Mouse (Mus musculus): ENCODE data around the gene Adam19.

The Adam19 gene

GRCm38 (mm10) chr11:46073061-46073849 is 17.5 kb downstream of the Adam19 start:
- no peak for DNase-seq (ENCODE audit: low read depth, low spot score)

GRCm38 (mm10) chr11:46073850-46074688 is 18.3 kb downstream of the Adam19 start:
- DNase-seq (ENCODE audit: low read depth, low spot score): no peak

DNA sequence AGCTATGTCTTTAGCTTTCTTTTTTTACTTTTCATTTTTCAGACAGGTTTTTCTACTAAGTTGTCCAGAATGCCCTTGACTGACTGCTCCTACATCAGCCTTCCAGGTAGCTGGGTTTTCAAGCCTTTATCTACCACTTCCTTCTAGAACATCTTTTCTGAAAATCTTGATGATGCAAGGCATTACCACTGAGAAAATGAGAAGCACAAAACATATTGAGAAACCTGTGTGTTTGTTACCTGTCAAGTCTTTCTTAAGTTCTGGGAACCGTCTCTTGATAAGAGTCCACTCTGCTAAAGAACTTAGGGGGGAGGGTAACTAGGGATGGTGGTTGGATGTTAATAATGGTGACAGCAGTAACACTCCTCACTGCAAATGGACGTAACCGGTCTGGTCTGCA is 19.7 kb downstream of the Adam19 start:
- no peak for DNase-seq (ENCODE audit: low read depth, low spot score)

- DNase-seq (ENCODE audit: low read depth, low spot score): no peak
These were observed 20.8 kb downstream of the Adam19 start for GRCm38 (mm10) chr11:46076442-46077158.

- DNase-seq (ENCODE audit: low read depth, low spot score): no peak
These were observed 21.5 kb downstream of the Adam19 start for GRCm38 (mm10) chr11:46077304-46077703.

GRCm38 (mm10) chr11:46077732-46078375 is 22.1 kb downstream of the Adam19 start:
- no peak for DNase-seq (ENCODE audit: low read depth, low spot score)

DNA sequence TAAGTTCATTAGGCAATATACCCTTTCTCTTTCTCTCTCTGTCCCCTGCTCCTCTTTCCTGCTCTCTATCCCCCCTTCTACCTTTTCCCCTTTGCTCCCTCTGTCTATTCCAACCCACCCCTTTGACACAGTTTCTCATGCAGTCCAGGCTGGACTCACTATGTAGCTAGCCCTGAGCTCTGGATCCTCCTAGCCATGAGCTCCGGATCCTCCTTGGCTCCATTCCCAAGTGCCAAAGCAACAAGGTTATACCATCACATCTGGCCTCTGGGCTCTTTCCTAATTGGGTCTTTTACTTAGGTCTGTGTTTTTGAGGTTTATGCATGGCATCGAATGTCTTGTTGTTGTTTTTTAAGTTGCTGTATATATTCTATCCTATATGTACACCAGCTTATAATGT is 25.3 kb downstream of the Adam19 start:
- no peak for DNase-seq (ENCODE audit: low read depth, low spot score)

GRCm38 (mm10) chr11:46083405-46083804 is 27.6 kb downstream of the Adam19 start:
- no peak for DNase-seq (ENCODE audit: low read depth, low spot score)

DNA sequence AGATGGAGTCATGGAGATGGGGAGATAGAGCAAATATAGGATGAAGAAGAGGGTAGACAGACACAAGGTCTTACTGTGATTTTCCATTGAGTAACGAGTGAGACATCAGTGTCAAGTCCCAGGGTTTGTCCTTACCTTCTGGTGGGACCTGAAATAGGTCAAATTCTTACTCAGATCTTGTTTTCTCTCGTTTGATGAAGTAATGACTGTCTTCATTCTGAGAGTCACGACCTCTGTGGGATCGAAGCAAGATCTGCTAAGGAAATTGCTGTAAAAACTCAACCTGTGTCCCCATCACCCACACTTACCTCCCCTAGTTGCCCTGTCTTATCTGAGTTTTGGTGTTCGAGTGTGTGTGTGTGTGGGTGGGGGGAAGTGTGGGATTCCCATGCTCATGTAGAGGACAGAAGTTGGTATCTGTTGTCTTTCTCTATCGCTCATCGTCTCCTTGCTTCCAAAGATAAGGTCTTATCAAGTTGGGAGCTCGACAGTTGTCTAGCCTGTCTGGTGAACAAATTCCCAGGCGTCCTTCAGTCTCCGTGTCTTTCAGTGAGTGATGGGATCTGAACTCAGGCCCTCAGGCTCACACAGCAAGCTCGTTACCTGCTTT is 28.1 kb downstream of the Adam19 start:
- DNase-seq (ENCODE audit: low read depth, low spot score): no peak

DNA sequence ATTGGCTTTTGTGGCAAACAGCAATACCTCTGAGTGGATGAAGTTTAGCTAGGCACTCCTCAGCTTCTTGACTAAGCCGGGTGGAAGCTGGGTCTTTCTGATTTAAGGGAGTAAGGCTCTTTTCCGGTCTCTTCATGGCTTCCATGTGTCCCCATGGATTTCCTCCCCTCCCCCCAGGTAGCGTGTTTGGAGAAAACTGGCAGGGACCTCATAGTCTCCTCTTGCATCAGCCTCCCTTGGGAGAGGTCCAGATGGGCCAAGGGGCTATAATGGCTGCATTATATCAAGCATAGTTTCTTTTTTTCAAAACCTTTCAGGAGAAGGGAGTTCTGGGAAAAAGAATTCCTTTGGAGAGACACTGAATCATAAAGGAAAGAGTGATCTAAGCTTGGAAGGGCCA is 28.8 kb downstream of the Adam19 start:
- DNase-seq (ENCODE audit: low read depth, low spot score): no peak

DNA sequence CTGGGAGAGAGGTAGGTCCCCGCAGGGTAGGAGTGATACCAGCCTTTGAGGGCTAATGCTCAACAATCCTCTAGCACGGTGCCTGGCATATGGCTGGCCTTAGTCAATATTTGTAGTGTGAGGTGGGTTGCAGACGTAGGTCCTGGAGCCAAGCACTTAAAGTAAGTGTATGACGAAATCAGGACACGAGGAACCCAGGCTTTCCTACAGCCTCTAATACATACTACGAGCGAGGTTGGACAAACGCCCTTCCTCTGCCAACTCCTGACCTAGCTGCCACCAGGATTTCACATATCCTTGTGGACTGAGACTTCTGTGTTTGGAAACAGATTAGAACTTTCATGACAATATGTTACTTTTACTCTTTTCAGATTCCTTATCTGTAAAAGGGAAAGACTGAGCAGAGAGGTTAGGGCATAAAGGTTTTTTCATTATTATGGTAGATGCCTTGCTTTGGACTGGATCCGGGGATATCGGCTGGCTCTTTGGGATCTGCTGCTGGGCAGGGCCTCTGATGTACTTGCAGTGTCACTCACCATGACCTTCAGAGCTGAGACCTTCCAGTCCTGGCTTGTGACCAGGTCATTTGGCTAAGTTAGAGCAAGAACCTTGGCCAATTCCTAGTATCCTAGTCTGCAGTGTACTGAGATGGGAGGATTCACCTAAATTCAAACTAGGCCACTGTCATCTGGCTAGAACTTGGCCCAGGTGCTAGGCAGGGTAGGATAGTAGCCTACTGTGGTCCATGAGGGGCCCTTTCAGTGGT is 29.8 kb downstream of the Adam19 start:
- no peak for DNase-seq (ENCODE audit: low read depth, low spot score)

- DNase-seq (ENCODE audit: low read depth, low spot score): no peak
These were observed 30.7 kb downstream of the Adam19 start for GRCm38 (mm10) chr11:46086446-46086845.

- DNase-seq (ENCODE audit: low read depth, low spot score): no peak
These were observed 33.4 kb downstream of the Adam19 start for GRCm38 (mm10) chr11:46089081-46089713.

DNA sequence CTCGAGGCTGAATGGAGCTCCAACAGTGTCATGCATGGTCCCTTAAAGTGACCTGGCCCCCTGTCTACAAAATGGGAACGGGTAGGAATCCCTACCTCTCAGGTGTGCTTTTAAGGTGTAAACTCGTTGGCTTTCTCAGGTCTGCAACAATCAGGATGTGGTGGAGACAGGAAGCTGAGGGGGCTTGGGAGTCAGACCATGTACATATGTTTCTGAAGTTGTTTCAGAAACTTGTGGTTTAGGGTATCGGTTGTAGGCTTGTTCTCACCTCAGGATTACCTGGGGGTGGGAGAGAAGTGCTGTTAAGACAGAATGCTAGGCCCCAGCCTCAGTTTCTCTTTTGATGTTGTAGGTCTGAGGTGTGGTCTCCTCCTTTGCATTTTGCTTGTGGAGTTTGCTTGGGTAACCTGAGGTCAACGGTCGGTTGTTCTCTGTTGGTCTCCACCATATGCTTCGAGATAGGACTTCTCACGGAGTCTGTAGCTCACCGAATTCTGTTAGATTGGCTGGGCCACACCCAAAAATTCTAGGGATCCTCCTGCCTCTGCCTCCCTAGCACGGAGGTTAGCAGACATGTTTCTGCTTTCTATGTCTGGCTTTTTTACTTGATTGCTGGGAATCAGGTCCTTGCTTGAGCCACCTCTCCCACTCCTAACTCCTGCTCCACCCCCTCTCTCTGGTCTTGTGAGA is 34.4 kb downstream of the Adam19 start:
- no peak for DNase-seq (ENCODE audit: low read depth, low spot score)

DNA sequence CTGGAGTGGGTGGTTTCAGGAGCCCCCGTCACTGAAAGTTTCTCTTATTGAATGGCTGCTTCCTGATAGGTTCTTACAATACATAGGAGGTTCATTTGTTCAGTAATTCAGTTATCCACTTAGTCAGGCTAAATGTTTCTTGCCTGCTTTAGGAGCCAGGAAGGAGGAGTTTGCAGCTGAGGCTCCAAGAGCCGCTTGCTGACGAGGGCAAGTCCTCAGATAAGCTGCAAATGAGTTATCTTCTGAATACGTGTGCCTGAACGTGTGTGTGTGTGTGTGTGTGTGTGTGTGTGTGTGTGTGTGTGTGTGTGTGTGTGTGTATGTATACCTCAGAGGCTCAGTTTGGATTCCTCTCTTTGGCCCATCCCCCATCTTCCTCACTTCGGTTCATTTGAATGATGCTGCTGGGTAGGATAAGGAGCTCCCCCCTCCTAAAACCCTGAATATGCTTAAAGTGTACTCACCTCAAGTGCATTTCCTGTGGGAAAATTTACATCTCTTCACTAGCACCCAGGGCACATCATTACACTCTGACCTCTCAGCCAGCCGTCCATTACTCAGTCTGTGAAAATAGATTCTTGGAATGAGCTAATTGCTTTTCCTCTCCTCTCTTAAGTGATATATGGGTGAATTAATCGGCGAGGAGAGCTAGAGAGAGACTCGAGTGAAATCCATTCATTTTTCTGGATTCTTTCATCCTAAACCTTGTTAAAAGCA is 35.3 kb downstream of the Adam19 start:
- DNase-seq (ENCODE audit: low read depth, low spot score): no peak

DNA sequence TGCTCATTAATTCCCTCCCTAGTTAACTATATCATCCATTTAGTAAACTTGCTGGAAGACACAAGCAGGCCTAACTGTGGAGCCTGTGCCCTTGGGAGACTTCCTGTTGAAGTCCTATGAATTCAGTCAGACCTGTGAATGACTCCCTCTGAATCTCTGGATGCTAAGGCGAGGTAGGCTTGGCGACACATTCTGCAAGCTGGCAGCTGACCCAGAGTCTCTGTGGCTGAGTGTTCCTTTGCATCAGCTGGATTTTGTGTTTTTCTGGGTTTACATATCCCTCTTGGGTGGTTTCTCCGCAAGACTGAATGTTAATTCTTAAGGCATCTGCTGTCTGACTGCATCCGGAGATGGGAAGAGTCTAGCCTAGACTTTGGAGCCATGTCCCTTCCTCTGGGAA is 36.3 kb downstream of the Adam19 start:
- no peak for DNase-seq (ENCODE audit: low read depth, low spot score)

DNA sequence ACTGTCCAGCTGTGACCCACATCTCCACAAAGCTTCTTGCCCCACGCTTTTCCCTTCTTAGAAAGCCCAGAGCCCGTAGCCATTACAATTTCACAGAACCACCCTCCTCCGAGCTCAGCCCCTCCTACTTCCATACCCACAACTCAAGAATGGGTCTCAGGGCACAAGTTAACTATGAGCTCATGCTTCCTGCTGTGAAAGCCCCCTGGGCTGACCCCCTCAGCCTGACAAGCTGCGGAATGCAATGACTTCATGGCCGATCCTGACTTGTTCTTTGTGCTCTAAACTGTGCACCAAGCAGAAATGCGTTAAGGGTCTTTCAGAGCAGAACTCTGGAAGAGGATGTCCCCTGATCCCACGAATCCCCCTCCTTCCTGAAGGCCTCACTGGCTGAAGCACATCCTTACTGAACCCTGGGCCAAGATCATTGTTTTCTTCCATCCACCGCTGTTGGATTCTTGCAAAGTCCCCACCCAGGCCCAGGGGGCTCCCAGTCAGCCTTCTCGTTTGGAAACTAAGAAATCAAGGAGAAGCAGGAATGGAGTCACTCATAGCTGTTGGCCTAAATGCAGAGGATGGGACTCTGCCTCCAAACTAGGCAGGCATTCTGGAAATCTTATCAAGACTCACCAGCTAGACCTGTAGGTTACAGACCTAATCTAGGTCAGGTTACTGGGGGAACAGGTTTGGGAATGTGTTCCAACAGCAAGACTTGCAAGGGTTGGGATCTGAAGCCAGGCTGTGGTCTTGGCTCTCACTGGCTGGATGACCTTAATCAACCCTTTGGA is 39.9 kb downstream of the Adam19 start:
- DNase-seq (ENCODE audit: low read depth, low spot score): no peak

GRCm38 (mm10) chr11:46096265-46096649 is 40.5 kb downstream of the Adam19 start:
- no peak for DNase-seq (ENCODE audit: low read depth, low spot score)

Measured in WW6 (cell line).